Mouse (Mus musculus) thymus, adult 2 months (tissue): ENCODE data around the gene Itgal. TPM values are rescaled to one million over a fixed set of nuclear protein-coding genes. Genes with fewer than 3 reads are reported as not detected.
A peak's percentile ranks its signal among the peaks of the same experiment; 100 is the strongest.

Experiments used
- DNase-seq: peaks from one replicate; pipeline ENCODE4 v3.0.0; 2021
- H3K27ac ChIP-seq: fragments of 200-500 bp; 2 replicates; pipeline ENCODE4 v1.5.1; 2012; ENCODE audit warnings: low read length, control low read depth; ENCODE audit not compliant: control insufficient read depth, insufficient read depth
- H3K27me3 ChIP-seq: fragments of 200-500 bp; 2 replicates; pipeline ENCODE4 v1.6.1; 2012; ENCODE audit warnings: mild to moderate bottlenecking, low read length, moderate library complexity, mixed read lengths; ENCODE audit not compliant: control insufficient read depth, insufficient read depth
- H3K36me3 ChIP-seq: fragments of 200-500 bp; 2 replicates; pipeline ENCODE4 v1.6.1; 2012; ENCODE audit warnings: mild to moderate bottlenecking, low read length, moderate library complexity; ENCODE audit not compliant: control insufficient read depth, insufficient read depth
- H3K4me1 ChIP-seq: fragments of 200-500 bp; replicated peaks from 2 replicates; pipeline ENCODE4 v1.6.1; 2012; ENCODE audit warnings: low read length; ENCODE audit not compliant: control insufficient read depth, insufficient read depth
- H3K4me3 ChIP-seq: fragments of 200-500 bp; 2 replicates; pipeline ENCODE4 v1.5.1; 2012; ENCODE audit warnings: mild to moderate bottlenecking, low read length, control low read depth, moderate library complexity; ENCODE audit not compliant: control insufficient read depth, insufficient read depth
- CTCF ChIP-seq: fragments of 200-500 bp; IDR thresholded peaks from 2 replicates; pipeline ENCODE4 v1.5.1; 2012; ENCODE audit warnings: mild to moderate bottlenecking, control low read depth, low read length, moderate library complexity, borderline replicate concordance; ENCODE audit not compliant: control insufficient read depth, poor library complexity, insufficient read depth; ENCODE audit errors: extremely low read depth
- POLR2A ChIP-seq: fragments of 200-500 bp; IDR thresholded peaks from 2 replicates; pipeline ENCODE4 v1.6.1; 2012; ENCODE audit warnings: mild to moderate bottlenecking, low read length, control low read depth, moderate library complexity; ENCODE audit not compliant: control insufficient read depth, poor library complexity, insufficient read depth; ENCODE audit errors: extremely low read depth
- WGBS: fragments of 180-500 bp; shearing (Covaris S2); methylation state at CpG from one replicate; pipeline ENCODE4 v1.1.7; 2018; 5-methylcytosine and 5-hydroxymethylcytosine counted together
- polyA plus RNA-seq: library from polyadenylated mRNA; depleted of rRNA; stranded (reverse); fragments of >200 nt; gene quantifications from 2 replicates; pipeline ENCODE4 v1.2.3, GENCODE M21; 2012

Gene Itgal
- polyA plus RNA-seq, 1 experiment: 353 TPM

- peaks cover 52% of the 10 kb centered on the region for H3K4me1 ChIP-seq
- H3K4me3 ChIP-seq: no peak overlapping the region
- WGBS: 28% methylated on average over 2 of the region's 2 CpGs
- H3K27ac ChIP-seq: no peak overlapping the region
- H3K36me3 ChIP-seq: no peaks in the 10 kb centered on the region
- no peaks in the 10 kb centered on the region for H3K27me3 ChIP-seq
- no peak for DNase-seq
- TF ChIP-seq POLR2A (no peak), CTCF (no peak)
Observed at GRCm38 (mm10) chr7:127289306-127289705, 6.8 kb upstream of the Itgal start.

- Histone ChIP-seq H3K4me3 (no peak overlapping the region), H3K4me1 (peaks cover 47% of the 10 kb centered on the region), H3K36me3 (no peaks in the 10 kb centered on the region), H3K27me3 (no peaks in the 10 kb centered on the region), H3K27ac (no peak overlapping the region)
- WGBS: 47% methylated on average over 8 of the region's 8 CpGs
- DNase-seq: no peak
- TF ChIP-seq POLR2A (no peak), CTCF (no peak)
Observed at GRCm38 (mm10) chr7:127290142-127290541, 5.9 kb upstream of the Itgal start.

GRCm38 (mm10) chr7:127296786-127297555 is 911 bp downstream of the Itgal start:
- Histone ChIP-seq H3K4me3 (peak overlapping the region; percentile 76), H3K36me3 (peaks cover 27% of the 10 kb centered on the region), H3K4me1 (peaks cover 31% of the 10 kb centered on the region), H3K27ac (peak overlapping the region; percentile 97), H3K27me3 (no peaks in the 10 kb centered on the region)
- WGBS: 50% methylated on average over 5 of the region's 5 CpGs
- TF ChIP-seq POLR2A (no peak), CTCF (no peak)
- peak; percentile 50 for DNase-seq

GRCm38 (mm10) chr7:127297586-127298193 is 1.6 kb downstream of the Itgal start:
- H3K4me1 ChIP-seq: peaks cover 31% of the 10 kb centered on the region
- H3K27ac ChIP-seq: peak overlapping the region; percentile 26
- 66% methylated on average over 5 of the region's 5 CpGs for WGBS
- no peak for TF ChIP-seq CTCF
- no peak for TF ChIP-seq POLR2A
- DNase-seq: no peak
- no peaks in the 10 kb centered on the region for H3K27me3 ChIP-seq
- peak overlapping the region; percentile 76 for H3K4me3 ChIP-seq
- peaks cover 34% of the 10 kb centered on the region for H3K36me3 ChIP-seq

- peak; percentile 29 for DNase-seq
- Histone ChIP-seq H3K4me3 (no peak overlapping the region), H3K4me1 (peaks cover 14% of the 10 kb centered on the region), H3K27ac (peak overlapping the region; percentile 84), H3K27me3 (no peaks in the 10 kb centered on the region), H3K36me3 (peaks cover 76% of the 10 kb centered on the region)
- TF ChIP-seq CTCF (peak; percentile 35; the same call in 1 of the 2 replicates), POLR2A (no peak)
- 51% methylated on average over 2 of the region's 2 CpGs for WGBS
Observed at GRCm38 (mm10) chr7:127308431-127308830, 12.4 kb downstream of the Itgal start.

- no peak for TF ChIP-seq CTCF
- TF ChIP-seq POLR2A: no peak
- WGBS: 92% methylated on average over 4 of the region's 4 CpGs
- peak overlapping the region; percentile 84 for H3K27ac ChIP-seq
- no peak overlapping the region for H3K4me3 ChIP-seq
- DNase-seq: peak; percentile 66
- no peaks in the 10 kb centered on the region for H3K27me3 ChIP-seq
- H3K36me3 ChIP-seq: peaks cover 80% of the 10 kb centered on the region
- H3K4me1 ChIP-seq: peaks cover 14% of the 10 kb centered on the region
Observed at GRCm38 (mm10) chr7:127308887-127309286, 12.8 kb downstream of the Itgal start.
